Mouse (Mus musculus): ENCODE measurements around the gene Krtdap. TPM values are rescaled to one million over a fixed set of nuclear protein-coding genes. Genes with fewer than 3 reads are reported as not detected.
"Not testable (repeated sequence)": the region's sequence is repeated elsewhere in the genome, so short reads cannot be mapped to it uniquely, and the experiment has no call there.

The Krtdap gene
- polyA plus RNA-seq, 1 experiment from 2014 or later: 1.9 TPM

DNA sequence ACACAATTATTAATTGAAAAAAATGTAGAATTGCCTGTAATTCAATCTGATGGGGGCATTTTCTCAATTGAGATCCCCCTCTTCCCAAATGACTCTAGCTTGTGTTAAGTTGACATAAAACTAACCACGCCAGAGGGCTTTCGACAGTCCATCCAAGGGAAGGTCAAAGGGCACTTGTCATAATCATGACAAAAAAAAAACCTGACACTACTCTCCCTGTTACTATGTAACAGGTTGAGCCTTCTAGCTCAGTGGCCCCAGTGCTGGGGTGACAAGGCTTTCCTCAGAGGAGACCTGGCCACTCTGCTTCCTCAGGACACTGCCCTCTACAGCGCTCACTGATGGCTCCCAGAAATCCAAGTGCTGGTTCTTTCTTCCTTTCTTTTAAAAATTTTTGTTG is 36.6 kb downstream of the Krtdap start:
- Histone ChIP-seq H3K27me3 (replicated peaks) (no peaks in the 10 kb centered on the region), H3K36me3 (no peaks in the 10 kb centered on the region), H3K9ac (no peak overlapping the region), H3K27ac (no peak overlapping the region), H3K4me1 (replicated peaks) (0 out of 2 replicates have a peak, but pooled peaks cover 3% of the 10 kb centered on the region), H3K4me3 (replicated peaks) (no peak overlapping the region), H3K4me2 (replicated peaks) (no peak overlapping the region), H3K9me3 (no peaks in the 10 kb centered on the region)
- 79% methylated on average over 3 of the region's 3 CpGs for WGBS
- ATAC-seq: no peak

DNA sequence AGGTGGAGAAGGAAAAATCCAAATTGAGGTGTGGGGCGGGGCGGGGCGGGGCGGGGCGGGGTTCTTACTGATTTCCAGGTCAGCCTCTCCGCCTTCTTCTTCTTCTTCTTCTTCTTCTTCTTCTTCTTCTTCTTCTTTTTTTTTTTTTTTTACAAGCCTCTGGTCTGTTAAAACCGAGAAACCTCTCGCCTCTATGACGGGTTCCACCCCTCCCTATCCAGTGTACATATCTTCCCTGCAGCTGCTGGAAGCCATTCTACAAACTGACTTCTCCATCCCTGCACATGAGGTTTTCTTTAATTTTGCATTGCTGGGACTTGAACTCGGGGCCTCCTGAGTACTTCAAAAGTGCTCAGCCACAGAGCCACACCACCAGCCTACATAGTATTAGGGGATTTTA is 39.0 kb downstream of the Krtdap start:
- H3K4me1 ChIP-seq (replicated peaks): no peaks in the 10 kb centered on the region
- H3K27me3 ChIP-seq (replicated peaks): no peaks in the 10 kb centered on the region
- H3K9ac ChIP-seq: no peak overlapping the region
- no peak overlapping the region for H3K27ac ChIP-seq
- H3K4me2 ChIP-seq (replicated peaks): no peak overlapping the region
- no peaks in the 10 kb centered on the region for H3K36me3 ChIP-seq
- H3K4me3 ChIP-seq (replicated peaks): no peak overlapping the region
- H3K9me3 ChIP-seq: no peaks in the 10 kb centered on the region
- no peak for ATAC-seq
- WGBS: 89% methylated on average over 10 of the region's 10 CpGs

DNA sequence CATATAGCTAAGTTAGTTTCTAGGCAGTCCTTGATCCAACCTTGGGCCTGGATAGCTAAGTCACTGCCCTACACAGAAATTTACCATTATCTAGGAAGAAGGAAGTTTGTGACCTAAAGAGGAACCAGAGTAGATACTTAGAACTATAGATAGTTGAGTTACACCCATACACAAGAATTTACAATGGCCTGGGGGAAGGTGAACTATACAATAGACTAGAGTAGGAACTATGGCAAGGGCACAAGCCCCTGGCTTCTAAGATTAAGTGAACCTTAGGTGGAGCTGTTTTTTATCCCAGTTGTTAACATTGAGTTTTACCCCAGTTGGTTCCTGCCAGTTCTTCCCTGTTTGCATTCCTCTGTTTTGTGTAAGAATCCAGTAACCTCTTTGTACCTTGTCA is 41.2 kb downstream of the Krtdap start:
- H3K9ac ChIP-seq; H3K27me3 ChIP-seq (replicated peaks); H3K27ac ChIP-seq; ATAC-seq; H3K4me3 ChIP-seq (replicated peaks); H3K9me3 ChIP-seq; H3K4me2 ChIP-seq (replicated peaks); H3K4me1 ChIP-seq (replicated peaks); H3K36me3 ChIP-seq: not testable (repeated sequence)

DNA sequence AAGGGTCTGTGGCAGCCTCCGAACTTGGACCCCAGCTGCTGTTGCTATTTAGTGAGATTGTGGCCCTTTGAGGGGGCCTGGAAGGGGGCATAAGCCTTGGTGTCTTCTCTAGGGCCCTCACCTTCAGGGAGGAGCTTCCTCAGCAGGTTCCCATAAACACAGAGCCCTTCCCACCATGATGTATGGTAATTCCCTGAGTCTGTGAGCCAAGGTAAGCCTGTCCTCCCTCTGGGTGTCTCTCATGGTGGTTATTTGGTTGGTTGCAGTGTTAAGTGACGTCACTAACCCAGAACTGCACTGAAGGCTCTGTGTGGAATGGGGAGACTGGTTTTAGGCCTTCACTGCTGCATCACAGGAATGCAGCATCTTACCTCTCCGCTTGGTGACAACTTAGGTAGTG is 41.7 kb downstream of the Krtdap start:
- ATAC-seq: no peak
- Histone ChIP-seq H3K4me1 (replicated peaks) (no peaks in the 10 kb centered on the region), H3K9ac (no peak overlapping the region), H3K27ac (no peak overlapping the region), H3K27me3 (replicated peaks) (no peaks in the 10 kb centered on the region), H3K9me3 (no peaks in the 10 kb centered on the region), H3K4me2 (replicated peaks) (no peak overlapping the region), H3K4me3 (replicated peaks) (no peak overlapping the region), H3K36me3 (no peaks in the 10 kb centered on the region)
- 81% methylated on average over 3 of the region's 3 CpGs for WGBS

DNA sequence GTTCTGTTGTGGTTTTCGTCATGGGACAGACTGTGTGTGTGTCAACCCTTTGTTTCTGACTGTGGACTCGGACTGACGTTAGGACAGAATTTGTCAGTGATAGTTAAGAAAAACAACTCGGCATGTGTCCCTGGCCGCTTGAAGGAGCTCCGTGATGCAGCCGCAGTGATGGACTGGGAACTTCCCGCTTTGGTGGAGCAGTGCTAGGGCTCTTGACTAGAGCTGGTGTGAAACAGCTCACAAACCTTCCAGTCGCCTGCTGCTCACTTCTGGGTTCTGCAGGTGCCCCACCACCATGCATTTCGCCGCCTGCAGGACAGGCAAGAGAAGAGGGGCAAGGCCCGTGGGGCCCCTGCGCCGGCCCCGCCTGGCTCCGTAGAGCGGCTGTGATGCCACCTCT is 44.6 kb downstream of the Krtdap start:
- Histone ChIP-seq H3K4me3 (replicated peaks) (no peak overlapping the region), H3K27ac (no peak overlapping the region), H3K27me3 (replicated peaks) (no peaks in the 10 kb centered on the region), H3K36me3 (no peaks in the 10 kb centered on the region), H3K9ac (no peak overlapping the region), H3K4me1 (replicated peaks) (no peaks in the 10 kb centered on the region), H3K4me2 (replicated peaks) (no peak overlapping the region), H3K9me3 (no peaks in the 10 kb centered on the region)
- ATAC-seq: no peak
- 67% methylated on average over 17 of the region's 17 CpGs for WGBS

DNA sequence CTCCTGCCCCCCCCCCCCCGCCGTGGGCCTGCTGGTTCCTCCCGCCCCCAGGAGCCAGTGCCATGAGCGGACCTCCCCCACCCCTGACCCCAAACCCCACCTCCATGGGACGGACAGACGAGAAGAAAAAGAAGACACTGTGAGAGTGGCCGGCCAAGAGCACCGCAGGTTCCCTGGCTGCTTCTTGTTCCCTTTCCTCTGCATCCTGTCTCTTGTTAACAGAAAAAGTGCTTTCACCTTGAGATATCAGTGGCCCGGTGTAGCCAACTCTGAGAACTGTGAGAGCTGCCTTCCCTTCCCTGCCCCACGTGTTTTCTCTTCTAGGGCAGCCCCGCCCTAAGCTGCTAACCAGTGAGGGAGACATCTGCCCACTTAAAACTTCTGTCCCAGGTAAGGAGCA is 45.0 kb downstream of the Krtdap start:
- not testable (repeated sequence) for H3K9ac ChIP-seq; H3K27me3 ChIP-seq (replicated peaks); H3K4me3 ChIP-seq (replicated peaks); H3K4me1 ChIP-seq (replicated peaks); H3K36me3 ChIP-seq; ATAC-seq; H3K27ac ChIP-seq; H3K4me2 ChIP-seq (replicated peaks); H3K9me3 ChIP-seq
- 47% methylated on average over 8 of the region's 11 CpGs for WGBS

DNA sequence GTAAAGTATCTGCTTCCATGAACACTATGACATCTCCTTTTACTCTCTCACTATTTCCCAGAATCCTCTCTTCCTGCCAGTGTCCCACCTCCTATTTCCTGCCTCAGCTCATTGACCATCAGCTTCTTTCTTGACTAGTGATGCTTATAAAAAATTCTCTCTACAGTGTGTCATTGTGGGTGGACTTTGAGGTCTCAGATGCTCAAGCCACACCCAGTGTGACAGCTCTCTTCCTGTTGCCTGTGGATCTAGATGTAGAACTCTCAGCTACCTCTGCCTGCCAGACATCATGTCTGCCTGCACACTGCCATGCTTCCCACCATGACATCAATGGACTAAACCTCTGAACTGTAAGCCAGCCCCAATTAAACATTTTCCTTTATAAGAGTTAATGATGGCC is 49.6 kb downstream of the Krtdap start:
- Histone ChIP-seq H3K4me1 (replicated peaks) (0 out of 2 replicates have a peak, but pooled peaks cover 3% of the 10 kb centered on the region), H3K9ac (no peak overlapping the region), H3K4me3 (replicated peaks) (no peak overlapping the region), H3K9me3 (no peaks in the 10 kb centered on the region), H3K27me3 (replicated peaks) (no peaks in the 10 kb centered on the region), H3K4me2 (replicated peaks) (no peak overlapping the region), H3K27ac (no peak overlapping the region), H3K36me3 (no peaks in the 10 kb centered on the region)
- no peak for ATAC-seq

DNA sequence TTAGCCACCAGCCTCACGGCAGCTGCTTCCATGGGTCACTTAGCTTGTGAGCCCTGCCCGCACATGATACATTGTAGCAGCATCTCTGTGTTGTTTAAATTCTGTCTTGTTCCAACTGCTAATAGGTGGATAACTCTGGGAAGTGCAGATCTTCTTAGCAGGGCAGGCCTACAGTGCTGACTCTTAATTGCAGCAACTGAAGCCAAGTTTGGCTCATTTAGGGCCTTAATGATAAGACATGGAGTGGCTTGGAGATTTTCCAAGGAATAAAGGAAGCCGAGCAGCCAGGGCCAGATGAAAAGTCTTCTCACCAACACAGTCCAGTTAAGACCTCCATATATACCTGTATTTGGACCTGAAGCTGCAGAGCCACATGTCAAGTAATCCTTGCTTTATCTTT is 52.6 kb downstream of the Krtdap start:
- H3K4me3 ChIP-seq (replicated peaks): no peak overlapping the region
- H3K27ac ChIP-seq: no peak overlapping the region
- no peak for ATAC-seq
- H3K9ac ChIP-seq: no peak overlapping the region
- H3K36me3 ChIP-seq: no peaks in the 10 kb centered on the region
- WGBS: 65% methylated on average over 3 of the region's 3 CpGs
- H3K4me2 ChIP-seq (replicated peaks): no peak overlapping the region
- no peaks in the 10 kb centered on the region for H3K27me3 ChIP-seq (replicated peaks)
- 0 out of 2 replicates have a peak, but pooled peaks cover 3% of the 10 kb centered on the region for H3K4me1 ChIP-seq (replicated peaks)
- H3K9me3 ChIP-seq: no peaks in the 10 kb centered on the region

Other genes with a start within 250 kb of the Krtdap start
- 37.8 and 41.5 TPM in 2 replicates for gene Hspb6, start 235.7 kb upstream of the Krtdap start, polyA plus RNA-seq (2015; fragmentation: Nextera tagmentation; extraction: Ambion mirVana)
- 8.7 and 10.0 TPM in 2 replicates for gene Proser3, start 235.6 kb upstream of the Krtdap start, polyA plus RNA-seq (2015; fragmentation: Nextera tagmentation; extraction: Ambion mirVana)
- gene Lin37, start 228.1 kb upstream of the Krtdap start, polyA plus RNA-seq (2015; fragmentation: Nextera tagmentation; extraction: Ambion mirVana): 46.3 and 48.4 TPM in 2 replicates
- 73.4 and 76.6 TPM in 2 replicates for gene U2af1l4, start 224.6 kb upstream of the Krtdap start, polyA plus RNA-seq (2015; fragmentation: Nextera tagmentation; extraction: Ambion mirVana)
- gene Gm49396, start 224.6 kb upstream of the Krtdap start, polyA plus RNA-seq (2015; fragmentation: Nextera tagmentation; extraction: Ambion mirVana): 9.0 and 10.3 TPM in 2 replicates
- 148 and 151 TPM in 2 replicates for gene Psenen, start 224.3 kb upstream of the Krtdap start, polyA plus RNA-seq (2015; fragmentation: Nextera tagmentation; extraction: Ambion mirVana)
- gene Igflr1, start 222.5 kb upstream of the Krtdap start, polyA plus RNA-seq (2015; fragmentation: Nextera tagmentation; extraction: Ambion mirVana): 2.2 and 2.9 TPM in 2 replicates
- 6.5 and 7.2 TPM in 2 replicates for gene Kmt2b, start 199.2 kb upstream of the Krtdap start, polyA plus RNA-seq (2015; fragmentation: Nextera tagmentation; extraction: Ambion mirVana)
- gene Zbtb32, start 189.0 kb upstream of the Krtdap start, polyA plus RNA-seq (2015; fragmentation: Nextera tagmentation; extraction: Ambion mirVana): 0.87 and 1.6 TPM in 2 replicates
- gene Upk1a, start 175.0 kb upstream of the Krtdap start, polyA plus RNA-seq (2015; fragmentation: Nextera tagmentation; extraction: Ambion mirVana): 8.5 and 10.0 TPM in 2 replicates
- 1,191 and 1,300 TPM in 2 replicates for gene Cox6b1, start 161.7 kb upstream of the Krtdap start, polyA plus RNA-seq (2015; fragmentation: Nextera tagmentation; extraction: Ambion mirVana)
- not detected in 2 replicates for gene Etv2, start 152.0 kb upstream of the Krtdap start, polyA plus RNA-seq (2015; fragmentation: Nextera tagmentation; extraction: Ambion mirVana)
- gene Rbm42, start 137.6 kb upstream of the Krtdap start, polyA plus RNA-seq (2015; fragmentation: Nextera tagmentation; extraction: Ambion mirVana): 102 and 107 TPM in 2 replicates
- gene Haus5, start 122.9 kb upstream of the Krtdap start, polyA plus RNA-seq (2015; fragmentation: Nextera tagmentation; extraction: Ambion mirVana): 38.7 and 40.5 TPM in 2 replicates
- not detected in 2 replicates for gene Pmis2, start 116.3 kb upstream of the Krtdap start, polyA plus RNA-seq (2015; fragmentation: Nextera tagmentation; extraction: Ambion mirVana)
- 3.2 and 4.7 TPM in 2 replicates for gene 2200002J24Rik, start 89.0 kb upstream of the Krtdap start, polyA plus RNA-seq (2015; fragmentation: Nextera tagmentation; extraction: Ambion mirVana)
- gene Atp4a, start 75.7 kb upstream of the Krtdap start, polyA plus RNA-seq (2015; fragmentation: Nextera tagmentation; extraction: Ambion mirVana): 1.3 and 2.0 TPM in 2 replicates
- 220 and 257 TPM in 2 replicates for gene Tmem147, start 58.4 kb upstream of the Krtdap start, polyA plus RNA-seq (2015; fragmentation: Nextera tagmentation; extraction: Ambion mirVana)
- gene Gapdhs, start 44.2 kb upstream of the Krtdap start, polyA plus RNA-seq (2015; fragmentation: Nextera tagmentation; extraction: Ambion mirVana): 0.10 and 0.33 TPM in 2 replicates
- gene Sbsn, start 36.4 kb upstream of the Krtdap start, polyA plus RNA-seq (2015; fragmentation: Nextera tagmentation; extraction: Ambion mirVana): 1.4 TPM in 2 replicates
- gene Dmkn, start 24.1 kb upstream of the Krtdap start, polyA plus RNA-seq (2015; fragmentation: Nextera tagmentation; extraction: Ambion mirVana): 4.6 and 5.3 TPM in 2 replicates
- gene Ffar2, start 35.9 kb downstream of the Krtdap start, polyA plus RNA-seq (2015; fragmentation: Nextera tagmentation; extraction: Ambion mirVana): 10.9 and 15.5 TPM in 2 replicates
- 0.54 and 0.83 TPM in 2 replicates for gene Ffar3, start 68.3 kb downstream of the Krtdap start, polyA plus RNA-seq (2015; fragmentation: Nextera tagmentation; extraction: Ambion mirVana)
- gene Ffar1, start 73.7 kb downstream of the Krtdap start, polyA plus RNA-seq (2015; fragmentation: Nextera tagmentation; extraction: Ambion mirVana): 0.25 and 0.27 TPM in 2 replicates
- gene Cd22, start 92.4 kb downstream of the Krtdap start, polyA plus RNA-seq (2015; fragmentation: Nextera tagmentation; extraction: Ambion mirVana): 0.38 and 0.59 TPM in 2 replicates
- gene Mag, start 127.0 kb downstream of the Krtdap start, polyA plus RNA-seq (2015; fragmentation: Nextera tagmentation; extraction: Ambion mirVana): 0.24 and 0.40 TPM in 2 replicates
- gene Hamp2, start 136.8 kb downstream of the Krtdap start, polyA plus RNA-seq (2015; fragmentation: Nextera tagmentation; extraction: Ambion mirVana): not detected in 2 replicates
- 0.41 TPM in 1 of 2 replicates, not detected in the other for gene Hamp, start 156.1 kb downstream of the Krtdap start, polyA plus RNA-seq (2015; fragmentation: Nextera tagmentation; extraction: Ambion mirVana)
- gene Usf2, start 168.9 kb downstream of the Krtdap start, polyA plus RNA-seq (2015; fragmentation: Nextera tagmentation; extraction: Ambion mirVana): 17.5 and 18.1 TPM in 2 replicates
- gene Lsr, start 185.6 kb downstream of the Krtdap start, polyA plus RNA-seq (2015; fragmentation: Nextera tagmentation; extraction: Ambion mirVana): 146 and 163 TPM in 2 replicates
- gene Fam187b, start 185.9 kb downstream of the Krtdap start, polyA plus RNA-seq (2015; fragmentation: Nextera tagmentation; extraction: Ambion mirVana): 10.1 and 11.4 TPM in 2 replicates

Measured in intestine, embryonic 15.5 days (tissue).